In genomic region chr5:149257518-149258281, GRCm38 (mm10) we compare ENCODE assay signal across 11 mouse cellular contexts. TPM values are rescaled to one million over a fixed set of nuclear protein-coding genes. Genes with fewer than 3 reads are reported as not detected.
A peak's percentile ranks its signal among the peaks of the same experiment; 100 is the strongest.
DNase-seq lines count a peak whose midpoint lies in the region; ATAC-seq lines count a peak whose summit lies in the region.
"Had no signal": no experiment of that assay in that cellular context is flagged by ENCODE, and none has a peak within 500 bp of the region (broad histone marks: within the 10 kb centered on the region; RNA-seq: fewer than 3 reads in every experiment).

No protein-coding gene starts in this region.

- peak; percentile 80 for ATAC-seq in hindbrain, embryonic 11.5 days (ENCODE audit: low FRiP score)
- no peak for ATAC-seq in midbrain, embryonic 14.5 days (ENCODE audit: low FRiP score, low TSS enrichment)
- ATAC-seq in liver, embryonic 12.5 days, result no peak

- H3K27me3 ChIP-seq in hindbrain, embryonic 11.5 days (ENCODE audit: control insufficient read depth, insufficient read depth, low read length), result no peaks in the 10 kb centered on the region
- no peaks in the 10 kb centered on the region for H3K27me3 ChIP-seq in midbrain, embryonic 14.5 days (ENCODE audit: control insufficient read depth, insufficient read depth, low read length)
- no peaks in the 10 kb centered on the region for H3K27me3 ChIP-seq in liver, embryonic 12.5 days (replicated peaks)
- H3K27me3 ChIP-seq: heart, embryonic 12.5 days; lung, embryonic 15.5 days had no signal

- DNase-seq in thymus, postnatal 25 days, result peak; percentile 44
- no peak for DNase-seq in thymus, adult 18-20 months
- DNase-seq in hindbrain, embryonic 11.5 days (ENCODE audit: low spot score), result peak; percentile 55
- DNase-seq in midbrain, embryonic 14.5 days, result peak; percentile 50
- no peak for DNase-seq in ovary, postnatal 10 days (ENCODE audit: low spot score)
- no peak for DNase-seq in frontal cortex, postnatal 14 days (ENCODE audit: low spot score in 2 of 2)
- DNase-seq: cerebellum, adult 9-10 months; kidney, adult 11 months had no signal

- H3K4me3 ChIP-seq in hindbrain, embryonic 11.5 days (ENCODE audit: low read depth, low read length), result no peak overlapping the region
- no peak overlapping the region for H3K4me3 ChIP-seq in midbrain, embryonic 14.5 days (replicated peaks; ENCODE audit: low read depth, low read length)
- no peak overlapping the region for H3K4me3 ChIP-seq in liver, embryonic 12.5 days
- H3K4me3 ChIP-seq: heart, embryonic 12.5 days; lung, embryonic 15.5 days had no signal

- no peaks in the 10 kb centered on the region for H3K9me3 ChIP-seq in hindbrain, embryonic 11.5 days (ENCODE audit: control insufficient read depth, low read length)
- H3K9me3 ChIP-seq in midbrain, embryonic 14.5 days (ENCODE audit: control insufficient read depth, low read length), result no peaks in the 10 kb centered on the region
- H3K9me3 ChIP-seq in liver, embryonic 12.5 days (replicated peaks), result no peaks in the 10 kb centered on the region
- H3K9me3 ChIP-seq: lung, embryonic 15.5 days had no signal

- peaks cover 5% of the 10 kb centered on the region for H3K4me1 ChIP-seq in hindbrain, embryonic 11.5 days (replicated peaks; ENCODE audit: control insufficient read depth, insufficient read depth, low read length)
- peaks cover 15% of the 10 kb centered on the region for H3K4me1 ChIP-seq in midbrain, embryonic 14.5 days (ENCODE audit: control insufficient read depth, insufficient read depth, low read length)
- H3K4me1 ChIP-seq in liver, embryonic 12.5 days, result no peaks in the 10 kb centered on the region

- no peak overlapping the region for H3K4me2 ChIP-seq in hindbrain, embryonic 11.5 days (replicated peaks; ENCODE audit: low read depth, low read length)
- H3K4me2 ChIP-seq in midbrain, embryonic 14.5 days (ENCODE audit: low read length), result no peak overlapping the region
- no peak overlapping the region for H3K4me2 ChIP-seq in liver, embryonic 12.5 days
- H3K4me2 ChIP-seq: heart, embryonic 12.5 days; lung, embryonic 15.5 days had no signal

- no peak overlapping the region for H3K9ac ChIP-seq in hindbrain, embryonic 11.5 days (ENCODE audit: low read depth, low read length)
- H3K9ac ChIP-seq in midbrain, embryonic 14.5 days (replicated peaks; ENCODE audit: low read length), result no peak overlapping the region
- H3K9ac ChIP-seq in liver, embryonic 12.5 days, result no peak overlapping the region
- H3K9ac ChIP-seq: heart, embryonic 12.5 days; lung, embryonic 15.5 days had no signal

- 40% methylated on average over 14 of the region's 14 CpGs for WGBS in hindbrain, embryonic 11.5 days
- 48% methylated on average over 14 of the region's 14 CpGs for WGBS in midbrain, embryonic 14.5 days
- WGBS in liver, embryonic 12.5 days (ENCODE audit: insufficient replicate concordance), result 61% methylated on average over 14 of the region's 14 CpGs

- H3K36me3 ChIP-seq in hindbrain, embryonic 11.5 days (ENCODE audit: control insufficient read depth, insufficient read depth, low read length), result no peaks in the 10 kb centered on the region
- no peaks in the 10 kb centered on the region for H3K36me3 ChIP-seq in midbrain, embryonic 14.5 days (ENCODE audit: control insufficient read depth, insufficient read depth, low read length)
- no peaks in the 10 kb centered on the region for H3K36me3 ChIP-seq in liver, embryonic 12.5 days
- H3K36me3 ChIP-seq: heart, embryonic 12.5 days; lung, embryonic 15.5 days had no signal

- peak overlapping the region; percentile 44 for H3K27ac ChIP-seq in hindbrain, embryonic 11.5 days (ENCODE audit: low read depth, low read length)
- H3K27ac ChIP-seq in midbrain, embryonic 14.5 days (replicated peaks; ENCODE audit: low read depth, low read length), result no peak overlapping the region
- no peak overlapping the region for H3K27ac ChIP-seq in liver, embryonic 12.5 days
- H3K27ac ChIP-seq: lung, embryonic 15.5 days had no signal

RNA-seq across cellular contexts. Expression of gene Alox5ap, which starts 6.9 kb away (rescaled TPM):
- 5.6 and 6.9 TPM in 2 replicates for polyA plus RNA-seq in hindbrain, embryonic 11.5 days (2014; fragmentation: Nextera tagmentation; extraction: Ambion mirVana)
- polyA plus RNA-seq in midbrain, embryonic 14.5 days (2014; fragmentation: Nextera tagmentation; extraction: Ambion mirVana), result 10.9 and 12.2 TPM in 2 replicates
- 17.9 and 18.6 TPM in 2 replicates for polyA plus RNA-seq in liver, embryonic 12.5 days (2016; fragmentation: Nextera tagmentation; extraction: Ambion mirVana)

Comparison
In these comparisons a context has a peak if more than half of its experiments do, and no peak if none do; other contexts are left out.
1. DNase-seq: peak in thymus, postnatal 25 days (single experiment), hindbrain, embryonic 11.5 days (single experiment) and midbrain, embryonic 14.5 days (single experiment); none in thymus, adult 18-20 months (0 of 2), ovary, postnatal 10 days (single experiment) and frontal cortex, postnatal 14 days (0 of 2).